Mouse (Mus musculus) mouse embryonic stem cell (cell line): Measurements from ENCODE around the gene Gm10959.

Experiments used
- in situ Hi-C, 2 experiments: fragments of 300-500 bp; cut with MboI; formaldehyde crosslinking; loops; 1 replicate in 1 of 2; 3 replicates in 1 of 2; pipeline ENCODE4 v1.14.3; 2019 to 2020; ENCODE audit warnings: low sequenced_read_pairs in 2 of 2, low pct_unique_long_range_greater_than_20kb in 1 of 2, mixed read lengths in 1 of 2; ENCODE audit not compliant: unreplicated experiment in 1 of 2

Gm10959 gene

GRCm38 (mm10) chr3:122903746-122904433 is 15.3 kb downstream of the Gm10959 start:
- in situ Hi-C loops, result loop anchor here in 1 of 2 experiments (10.0 kb wide), 1 partner anchor 249 kb away; no protein-coding TSS in a partner anchor

- in situ Hi-C loops, result no loop called here
Measured at GRCm38 (mm10) chr3:122898254-122898653, 20.9 kb downstream of the Gm10959 start.

DNA sequence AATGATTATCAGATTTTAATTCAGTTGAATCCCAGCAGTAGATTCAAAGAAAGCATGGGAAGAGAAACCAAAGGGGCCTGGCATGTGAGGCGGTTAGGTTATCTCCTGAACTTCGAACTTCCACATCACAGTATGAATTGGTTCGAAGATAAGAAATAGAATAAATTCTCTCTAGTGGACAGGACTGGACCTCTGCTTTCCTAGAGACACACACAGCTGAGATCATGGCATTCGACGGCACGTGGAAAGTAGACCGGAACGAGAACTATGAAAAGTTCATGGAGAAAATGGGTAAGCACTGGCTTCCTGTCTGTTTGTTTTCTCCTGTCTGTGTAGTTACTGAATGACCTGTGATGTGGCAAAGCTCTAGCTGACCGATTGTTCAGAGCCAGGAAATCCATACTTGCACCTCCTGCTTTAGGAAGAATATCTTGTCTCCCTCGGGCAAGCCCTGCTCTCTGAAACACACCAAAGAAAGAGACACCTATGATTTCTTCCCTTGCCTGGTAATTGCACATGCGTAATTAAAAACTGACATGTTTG is 23.9 kb downstream of the Gm10959 start:
- in situ Hi-C loops, result no loop called here

GRCm38 (mm10) chr3:122894772-122895171 is 24.4 kb downstream of the Gm10959 start, which contains the start of gene Fabp2:
Fabp2 (plus strand) TSS chr3:122895072.
- in situ Hi-C loops, result no loop called here

GRCm38 (mm10) chr3:122888371-122888819 is 30.8 kb downstream of the Gm10959 start:
- in situ Hi-C loops, result no loop called here

DNA sequence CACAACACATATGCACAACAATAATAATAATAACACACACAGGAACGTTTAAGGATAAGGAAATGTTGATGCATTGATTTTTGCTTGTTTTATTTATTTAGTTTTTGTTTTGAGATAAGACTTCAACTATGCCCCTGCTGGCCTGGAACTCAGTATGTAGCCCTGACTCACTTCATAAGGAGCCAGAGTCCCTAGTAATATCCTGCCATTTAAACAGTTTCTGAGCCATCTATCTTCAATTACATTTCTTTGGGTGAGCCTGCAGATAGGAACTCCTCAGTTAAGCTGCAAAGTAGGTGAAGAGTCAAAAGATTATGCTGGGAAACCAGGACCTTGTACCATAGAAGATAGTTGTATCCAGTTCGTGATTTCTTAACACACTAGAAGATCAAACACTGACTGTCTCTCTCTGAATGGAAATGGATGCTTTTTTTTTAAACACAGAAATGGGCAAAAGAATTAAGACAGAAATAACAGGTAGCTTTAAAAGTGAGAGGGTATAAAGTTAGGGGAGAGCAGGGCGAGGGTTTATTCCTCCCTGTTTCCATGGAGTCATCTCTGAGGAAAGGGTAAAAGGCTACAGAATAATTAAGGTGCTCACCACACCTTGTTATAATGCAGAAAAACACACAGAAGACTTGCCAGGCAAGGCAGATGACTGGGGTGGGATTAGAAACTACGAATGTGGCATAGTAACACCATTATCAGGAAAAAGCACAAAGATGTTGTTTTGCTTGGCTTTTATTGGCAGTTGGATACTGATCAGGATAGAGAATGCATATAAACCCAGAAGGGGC is 31.5 kb downstream of the Gm10959 start:
- in situ Hi-C loops, result no loop called here

DNA sequence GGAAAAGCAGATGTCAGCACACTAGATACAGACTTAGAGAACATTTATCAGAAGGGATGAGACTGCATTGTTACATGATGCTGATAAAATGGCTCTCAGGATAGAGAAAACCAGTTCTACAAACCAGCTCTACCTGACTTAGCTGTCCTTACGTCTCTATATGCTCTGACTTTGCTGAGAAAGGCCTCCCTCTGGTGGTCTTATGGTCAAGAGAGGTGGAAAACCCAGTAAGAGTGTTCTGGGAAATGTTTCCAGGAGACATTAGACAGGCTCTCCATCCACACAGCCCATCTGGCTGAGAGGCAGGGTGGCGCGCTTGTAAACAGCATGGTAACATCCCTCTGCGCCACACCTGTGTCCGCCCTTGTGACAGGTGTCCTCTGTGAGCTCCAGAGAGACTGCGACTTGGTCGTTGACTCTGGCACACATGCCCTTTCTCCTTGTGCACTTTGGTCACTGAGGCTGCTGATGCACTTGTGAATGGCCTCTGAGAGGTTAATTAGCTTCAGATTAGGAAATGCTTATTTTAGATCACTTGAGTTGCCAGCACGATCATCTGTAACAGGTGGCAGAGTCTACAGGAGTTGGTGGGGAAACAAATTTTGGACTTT is 40.4 kb downstream of the Gm10959 start:
- in situ Hi-C loops, result no loop called here

GRCm38 (mm10) chr3:122877543-122877942 is 41.6 kb downstream of the Gm10959 start:
- in situ Hi-C loops, result no loop called here

DNA sequence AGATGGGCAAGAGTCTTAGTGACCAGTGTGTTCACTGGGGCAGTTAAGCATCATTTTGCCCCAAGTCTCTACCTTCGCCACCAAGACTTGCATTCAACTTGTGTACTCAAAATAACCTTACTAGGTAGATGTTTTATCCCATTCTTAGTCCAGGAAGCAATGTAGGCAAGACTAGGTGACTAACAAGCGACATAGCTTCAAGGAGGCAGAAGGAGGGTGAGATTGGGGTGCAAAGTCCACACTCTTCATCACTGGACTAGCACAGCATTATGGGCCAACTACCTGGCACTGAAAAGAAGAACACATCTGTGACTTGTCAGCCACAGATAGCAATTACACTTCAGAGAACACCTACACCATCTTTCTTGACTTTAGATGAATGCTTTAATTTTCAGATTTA is 42.3 kb downstream of the Gm10959 start:
- in situ Hi-C loops, result no loop called here

DNA sequence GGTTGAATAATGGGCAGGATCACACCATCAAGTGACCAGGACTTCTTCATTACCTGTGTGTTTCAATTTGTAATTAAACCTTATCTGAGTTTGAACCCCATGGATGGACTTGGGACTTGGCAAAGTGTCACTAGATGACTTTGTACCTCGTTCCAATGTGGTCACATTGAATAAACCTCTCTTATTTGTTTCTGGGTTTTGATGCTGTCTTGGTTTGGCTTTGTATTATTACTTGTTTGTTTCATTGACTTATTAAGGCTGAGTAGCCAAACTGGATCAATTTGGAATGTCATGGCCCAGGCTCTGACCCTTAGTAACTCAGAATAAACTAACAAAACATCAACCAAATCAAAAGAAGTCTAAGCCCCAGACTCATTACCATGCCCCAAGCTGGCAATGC is 47.6 kb downstream of the Gm10959 start:
- in situ Hi-C loops, result no loop called here

- in situ Hi-C loops, result no loop called here
Measured at GRCm38 (mm10) chr3:122868270-122868669, 50.9 kb downstream of the Gm10959 start.

GRCm38 (mm10) chr3:122865092-122865491 is 54.1 kb downstream of the Gm10959 start:
- in situ Hi-C loops, result no loop called here
